Mouse (Mus musculus) C2C12 (cell line): Measurements from ENCODE around the gene Tmco2. TPM values are rescaled to one million over a fixed set of nuclear protein-coding genes. Genes with fewer than 3 reads are reported as not detected.
"Not testable (repeated sequence)": the region's sequence is repeated elsewhere in the genome, so short reads cannot be mapped to it uniquely, and the experiment has no call there.

Source experiments
- H3K27me3 ChIP-seq: one replicate; pipeline ENCODE4 v1.6.1; 2011; ENCODE audit not compliant: control insufficient read depth, insufficient read depth, insufficient read length
- H3K36me3 ChIP-seq: one replicate; pipeline ENCODE4 v1.6.1; 2011; ENCODE audit not compliant: control insufficient read depth, insufficient read depth
- H3K4me3 ChIP-seq: one replicate; pipeline ENCODE4 v1.5.1; 2011; ENCODE audit warnings: mild to moderate bottlenecking, control low read depth; ENCODE audit not compliant: poor library complexity, insufficient read depth, severe bottlenecking
- H3K79me2 ChIP-seq: one replicate; pipeline ENCODE4 v1.6.1; 2011; ENCODE audit not compliant: control insufficient read depth, insufficient read depth
- H3K79me3 ChIP-seq: one replicate; pipeline ENCODE4 v1.6.1; 2011; ENCODE audit warnings: low read depth, control low read depth
- H3ac ChIP-seq: one replicate; pipeline ENCODE3; 2011; ENCODE audit warnings: low read depth; ENCODE audit not compliant: control insufficient read depth, insufficient read length
- CEBPB ChIP-seq: IDR thresholded peaks from one replicate; pipeline ENCODE4 v1.6.1; 2011; ENCODE audit warnings: low read depth, mild to moderate bottlenecking, control low read depth, moderate library complexity
- CTCF ChIP-seq: IDR thresholded peaks from one replicate; pipeline ENCODE4 v1.5.1; 2011; ENCODE audit not compliant: control insufficient read depth, insufficient read depth, insufficient read length
- FOSL1 ChIP-seq: IDR thresholded peaks from one replicate; pipeline ENCODE4 v1.8.0; 2011; ENCODE audit warnings: mild to moderate bottlenecking, low read length; ENCODE audit not compliant: poor library complexity, insufficient read depth, severe bottlenecking
- MAX ChIP-seq: IDR thresholded peaks from one replicate; pipeline ENCODE4 v1.6.1; 2011; ENCODE audit warnings: mild to moderate bottlenecking, control low read depth
- MYOD1 ChIP-seq: IDR thresholded peaks from one replicate; pipeline ENCODE4 v1.6.1; 2011; ENCODE audit warnings: low read depth; ENCODE audit not compliant: control insufficient read depth, insufficient read length
- MYOG ChIP-seq: IDR thresholded peaks from one replicate; pipeline ENCODE4 v1.6.1; 2011; ENCODE audit not compliant: control insufficient read depth, insufficient read length; ENCODE audit errors: extremely low read depth
- USF1 ChIP-seq: IDR thresholded peaks from one replicate; pipeline ENCODE4 v1.6.1; 2011; ENCODE audit warnings: low read depth, mild to moderate bottlenecking, control low read depth, moderate library complexity
- polyA plus RNA-seq: library from polyadenylated mRNA; unstranded; fragments of >200 nt; fragmentation: generic; extraction: Trizol; gene quantifications from one replicate; pipeline ENCODE4 v1.2.1, GENCODE M21; 2012; ENCODE audit warnings: missing spikeins

Tmco2 gene
- polyA plus RNA-seq, 1 experiment: not detected

GRCm38 (mm10) chr4:121080395-121080794 lies 28.6 kb downstream of the Tmco2 start:
- no peaks in the 10 kb centered on the region for H3K79me3 ChIP-seq
- no peaks in the 10 kb centered on the region for H3K27me3 ChIP-seq
- no peak overlapping the region for H3K4me3 ChIP-seq
- peaks cover 76% of the 10 kb centered on the region for H3K36me3 ChIP-seq
- no peak for TF ChIP-seq MYOD1
- TF ChIP-seq FOSL1: no peak
- TF ChIP-seq USF1: no peak
- no peak for TF ChIP-seq CEBPB
- TF ChIP-seq MAX: no peak
- TF ChIP-seq CTCF: no peak
- TF ChIP-seq MYOG: no peak
- no peak overlapping the region for H3ac ChIP-seq
- H3K79me2 ChIP-seq: no peaks in the 10 kb centered on the region

- H3K4me3 ChIP-seq: no peak overlapping the region
- no peak for TF ChIP-seq MAX
- no peak for TF ChIP-seq USF1
- no peak for TF ChIP-seq CTCF
- TF ChIP-seq MYOD1: no peak
- TF ChIP-seq CEBPB: no peak
- H3K36me3 ChIP-seq: peaks cover 73% of the 10 kb centered on the region
- H3K79me3 ChIP-seq: no peaks in the 10 kb centered on the region
- no peak overlapping the region for H3ac ChIP-seq
- H3K27me3 ChIP-seq: no peaks in the 10 kb centered on the region
- H3K79me2 ChIP-seq: no peaks in the 10 kb centered on the region
Measured at GRCm38 (mm10) chr4:121077915-121078646, 30.9 kb downstream of the Tmco2 start.

GRCm38 (mm10) chr4:121074250-121074649 lies 34.8 kb downstream of the Tmco2 start:
- Histone ChIP-seq H3K27me3 (no peaks in the 10 kb centered on the region), H3K79me2 (no peaks in the 10 kb centered on the region), H3K36me3 (peaks cover 44% of the 10 kb centered on the region), H3ac (no peak overlapping the region), H3K4me3 (no peak overlapping the region), H3K79me3 (no peaks in the 10 kb centered on the region)
- no peak for TF ChIP-seq MYOD1
- no peak for TF ChIP-seq MAX
- no peak for TF ChIP-seq CEBPB
- TF ChIP-seq USF1: no peak
- no peak for TF ChIP-seq FOSL1
- no peak for TF ChIP-seq MYOG
- TF ChIP-seq CTCF: no peak

- no peak for TF ChIP-seq MYOG
- TF ChIP-seq CEBPB: no peak
- no peak for TF ChIP-seq MYOD1
- no peak for TF ChIP-seq USF1
- TF ChIP-seq MAX: no peak
- TF ChIP-seq FOSL1: no peak
- no peak for TF ChIP-seq CTCF
- Histone ChIP-seq H3K27me3 (no peaks in the 10 kb centered on the region), H3ac (no peak overlapping the region), H3K36me3 (peaks cover 19% of the 10 kb centered on the region), H3K79me2 (no peaks in the 10 kb centered on the region), H3K4me3 (no peak overlapping the region), H3K79me3 (no peaks in the 10 kb centered on the region)
Measured at GRCm38 (mm10) chr4:121065336-121065735, 43.7 kb downstream of the Tmco2 start.

- H3K27me3 ChIP-seq, H3K79me3 ChIP-seq, H3ac ChIP-seq, H3K79me2 ChIP-seq, H3K4me3 ChIP-seq: not testable (repeated sequence)
- peaks cover 22% of the 10 kb centered on the region for H3K36me3 ChIP-seq
Measured at GRCm38 (mm10) chr4:121059218-121059617, 49.8 kb downstream of the Tmco2 start.

GRCm38 (mm10) chr4:121057032-121057431 lies 52.0 kb downstream of the Tmco2 start:
- H3K79me2 ChIP-seq: no peaks in the 10 kb centered on the region
- no peaks in the 10 kb centered on the region for H3K27me3 ChIP-seq
- no peak overlapping the region for H3ac ChIP-seq
- TF ChIP-seq CEBPB: no peak
- TF ChIP-seq MAX: no peak
- no peak for TF ChIP-seq MYOD1
- TF ChIP-seq USF1: no peak
- TF ChIP-seq CTCF: no peak
- TF ChIP-seq FOSL1: no peak
- TF ChIP-seq MYOG: no peak
- H3K36me3 ChIP-seq: peaks cover 22% of the 10 kb centered on the region
- H3K4me3 ChIP-seq: no peak overlapping the region
- no peaks in the 10 kb centered on the region for H3K79me3 ChIP-seq
